Mouse (Mus musculus) adrenal gland, postnatal 25 days (tissue): Measurements from ENCODE around the gene Cox19. TPM values are rescaled to one million over a fixed set of nuclear protein-coding genes. Genes with fewer than 3 reads are reported as not detected.

ENCODE experiments used
- DNase-seq: peaks from one replicate; pipeline ENCODE4 v3.0.0; 2021; ENCODE audit warnings: mixed read lengths
- microRNA-seq, 2 experiments: library from miRNA; unstranded; fragments of <30 nt; microRNA quantifications; one replicate each; pipeline ENCODE4 v1.2.0; 2021
- total RNA-seq: library from RNA; stranded (reverse); gene quantifications from 2 replicates; pipeline ENCODE4 v1.2.3, GENCODE M21; 2021

Gene Cox19
- total RNA-seq, 1 experiment from 2014 or later = 66.5 TPM

- DNase-seq = no peak
These were observed 59.2 kb downstream of the Cox19 start for GRCm38 (mm10) chr5:139291811-139292560.

DNA sequence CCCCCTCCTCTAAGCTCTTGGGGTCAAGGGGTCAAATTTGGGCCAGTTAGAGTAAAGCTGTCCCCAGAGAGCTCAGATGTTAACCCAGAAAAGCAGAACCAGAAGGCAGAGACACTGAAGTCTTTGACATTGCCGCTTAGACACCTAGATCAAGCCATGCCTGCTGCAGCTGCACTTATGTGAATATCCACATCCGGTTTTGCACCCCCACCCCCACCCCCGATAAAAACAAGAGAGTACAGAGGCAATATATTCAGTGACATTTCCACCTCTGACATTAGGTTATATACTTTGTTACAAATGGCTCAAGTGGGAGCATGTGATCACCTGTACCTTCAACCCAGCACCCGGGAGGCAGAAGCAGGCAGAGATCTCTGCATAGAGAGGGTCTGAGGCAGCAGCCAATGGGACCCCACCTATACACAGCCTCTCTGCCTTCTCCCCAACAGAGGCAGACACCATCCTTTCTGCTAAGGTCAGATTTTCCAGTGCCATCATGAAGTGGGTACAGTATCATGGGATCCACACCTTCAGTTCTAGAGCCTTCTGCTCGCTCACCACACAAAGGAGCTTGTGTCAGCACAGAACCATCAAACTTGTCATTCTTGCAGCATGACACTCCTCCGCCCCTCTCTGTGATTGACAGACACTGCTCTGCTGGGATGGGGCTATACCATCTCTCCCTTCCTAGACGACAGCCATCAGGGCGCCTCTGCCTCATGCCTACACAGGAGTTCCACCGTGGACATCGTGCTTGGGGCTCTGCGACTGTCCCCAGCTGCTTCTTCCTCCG lies 60.6 kb downstream of the Cox19 start:
- DNase-seq = no peak

DNA sequence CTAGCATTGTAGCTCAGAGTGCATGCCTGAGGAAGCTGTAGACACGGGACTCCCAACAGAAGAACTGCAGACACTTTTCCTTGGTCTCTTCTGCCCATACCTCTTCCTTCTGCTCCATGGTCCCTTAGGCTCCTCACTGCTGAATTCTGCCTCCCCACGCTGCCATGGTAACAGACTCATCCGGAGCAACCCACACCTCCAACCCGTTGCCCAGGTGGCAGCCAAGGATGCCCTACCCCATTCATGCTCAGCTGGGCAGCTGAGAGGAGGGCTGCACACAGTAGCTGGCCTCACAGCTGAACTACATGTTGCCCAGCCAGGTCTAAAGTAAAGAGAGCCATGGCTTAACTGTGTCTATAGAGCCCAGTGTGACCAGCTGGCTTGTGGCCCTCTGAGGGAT lies 62.6 kb downstream of the Cox19 start:
- DNase-seq = no peak

DNA sequence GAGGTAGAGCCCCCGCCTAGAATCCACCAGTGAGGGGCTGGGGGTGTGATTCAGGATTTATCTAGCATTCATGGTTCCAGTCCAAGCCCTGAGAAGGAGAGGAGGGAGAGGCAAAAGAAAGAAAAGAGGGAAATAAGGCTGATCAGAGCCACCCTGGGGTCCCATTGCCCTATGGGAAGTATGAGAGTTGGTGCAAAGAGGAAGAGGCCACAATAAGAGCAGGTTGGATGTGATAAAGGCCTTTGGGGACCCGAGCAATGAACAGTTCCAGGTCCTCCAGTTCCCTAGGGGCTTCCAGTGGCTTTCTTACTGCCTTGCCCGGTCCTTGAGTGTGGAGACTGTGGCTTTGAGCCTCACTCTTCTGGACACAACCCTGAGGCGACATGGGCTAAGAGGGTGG lies 63.4 kb downstream of the Cox19 start:
- DNase-seq = no peak

DNA sequence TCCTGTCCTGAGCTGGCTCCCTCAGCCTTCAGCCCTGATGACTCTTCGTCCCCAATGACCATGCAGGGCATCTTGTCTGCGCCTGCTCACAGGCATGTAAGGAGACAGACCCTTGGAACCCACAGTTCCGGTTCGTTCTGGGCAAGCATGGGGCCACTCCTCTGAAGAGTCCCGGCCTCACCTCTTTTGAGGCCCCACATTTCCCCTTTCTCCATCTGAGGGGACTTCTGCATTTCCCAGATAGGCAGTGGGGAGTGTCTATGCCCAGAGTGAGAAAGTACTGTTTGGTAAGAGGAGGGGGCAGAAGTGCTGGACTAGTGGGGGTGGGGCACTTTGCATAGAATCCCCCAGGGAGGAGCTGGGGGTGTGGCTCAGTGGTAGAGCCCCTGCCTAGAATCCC lies 64.1 kb downstream of the Cox19 start:
- no peak for DNase-seq

Small RNA genes within 50 kb of the gene (microRNA-seq; reads per million reads assigned to microRNA genes)
- gene Mir339 = 424 to 593 reads per million in 2 experiments

Other genes with a start within 250 kb of the Cox19 start
- gene Prkar1b, start 201.4 kb downstream of the Cox19 start, total RNA-seq = 20.9 and 28.5 TPM in 2 replicates
- 20.7 and 25.3 TPM in 2 replicates for gene Dnaaf5, start 201.2 kb downstream of the Cox19 start, total RNA-seq
- gene Sun1, start 150.8 kb downstream of the Cox19 start, total RNA-seq = 87.9 and 109 TPM in 2 replicates
- 75.7 and 104 TPM in 2 replicates for gene Get4, start 99.1 kb downstream of the Cox19 start, total RNA-seq
- gene Adap1, start 25.8 kb downstream of the Cox19 start, total RNA-seq = 2.4 and 4.3 TPM in 2 replicates
- not detected in 2 replicates for gene Cyp2w1, start 1.2 kb upstream of the Cox19 start, total RNA-seq
- 13.1 and 16.0 TPM in 2 replicates for gene Gpr146, start 26.3 kb upstream of the Cox19 start, total RNA-seq
- gene C130050O18Rik, start 53.9 kb upstream of the Cox19 start, total RNA-seq = 0.49 and 0.57 TPM in 2 replicates
- 3.5 and 4.8 TPM in 2 replicates for gene Gper1, start 71.7 kb upstream of the Cox19 start, total RNA-seq
- 9.8 and 15.8 TPM in 2 replicates for gene 3110082I17Rik, start 109.1 kb upstream of the Cox19 start, total RNA-seq
- 22.5 and 31.2 TPM in 2 replicates for gene Zfand2a, start 133.1 kb upstream of the Cox19 start, total RNA-seq
- not detected in 2 replicates for gene Uncx, start 192.1 kb upstream of the Cox19 start, total RNA-seq